Mouse (Mus musculus): Measurements from ENCODE around the gene Fam192a.

Fam192a gene

DNA sequence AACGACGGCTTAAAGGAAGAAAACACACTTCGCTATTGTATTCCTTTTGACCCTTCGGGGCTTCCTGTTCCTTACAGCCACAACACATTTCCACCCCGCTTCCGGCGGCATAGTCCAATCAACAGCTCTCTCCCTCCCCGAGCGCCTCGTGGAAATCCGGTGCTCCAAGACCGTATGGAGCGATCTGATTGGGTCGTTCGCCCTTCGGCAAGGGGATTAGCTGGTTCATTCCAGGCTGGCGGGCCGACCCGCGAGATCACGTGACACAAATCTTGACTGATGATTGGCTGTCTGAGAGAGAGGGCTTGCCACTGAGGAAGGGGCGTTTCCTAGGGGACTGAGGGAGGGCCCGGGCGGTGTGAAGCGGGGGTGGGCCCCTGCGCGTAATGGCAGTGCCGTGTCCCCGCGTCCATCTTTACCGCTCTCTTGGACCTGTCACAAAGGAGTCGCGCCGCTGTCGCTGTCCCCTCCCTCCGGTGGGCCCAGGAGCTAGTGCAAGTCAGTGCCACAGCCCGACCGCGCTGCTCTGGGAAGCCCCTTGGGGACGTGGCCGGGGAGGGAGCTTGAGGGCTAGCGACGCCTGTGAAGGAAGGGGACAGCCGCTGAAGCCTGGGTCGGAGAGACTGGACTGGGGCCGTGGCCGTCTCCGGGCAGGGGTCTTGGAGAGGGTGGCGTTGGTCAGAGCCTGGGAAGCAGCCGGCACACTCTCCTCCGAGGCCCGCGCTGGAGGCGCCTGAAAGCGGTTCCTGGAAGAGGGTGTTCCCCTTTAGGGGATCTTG is at the start of gene Fam192a, which contains the start of gene Rspry1:
Gene Fam192a, minus strand, starts transcription at position 391 of the 779 bp plus-strand sequence.
Gene Rspry1, plus strand, starts transcription at position 331 of the 779 bp plus-strand sequence.
- peak; percentile 98 for DNase-seq (ENCODE audit: low spot score)

DNA sequence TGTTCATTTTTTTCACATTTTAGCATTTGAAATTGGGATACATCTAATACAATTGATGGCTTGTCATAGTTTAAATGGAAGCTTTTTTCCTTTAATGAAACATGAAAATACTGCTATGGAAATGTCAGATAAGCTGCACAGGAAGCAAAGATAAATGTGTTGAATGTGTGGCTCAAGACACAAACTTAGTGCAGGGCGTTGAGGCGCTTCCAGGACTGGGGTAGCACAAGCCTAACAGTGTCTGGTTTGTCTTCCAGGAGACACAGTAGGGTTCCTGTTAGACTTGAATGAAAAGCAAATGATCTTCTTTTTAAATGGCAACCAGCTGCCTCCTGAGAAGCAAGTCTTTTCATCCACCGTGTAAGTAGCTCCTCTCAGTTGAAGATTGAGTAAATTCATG is 47.7 kb upstream of the Fam192a start:
- DNase-seq (ENCODE audit: low spot score) = no peak

DNA sequence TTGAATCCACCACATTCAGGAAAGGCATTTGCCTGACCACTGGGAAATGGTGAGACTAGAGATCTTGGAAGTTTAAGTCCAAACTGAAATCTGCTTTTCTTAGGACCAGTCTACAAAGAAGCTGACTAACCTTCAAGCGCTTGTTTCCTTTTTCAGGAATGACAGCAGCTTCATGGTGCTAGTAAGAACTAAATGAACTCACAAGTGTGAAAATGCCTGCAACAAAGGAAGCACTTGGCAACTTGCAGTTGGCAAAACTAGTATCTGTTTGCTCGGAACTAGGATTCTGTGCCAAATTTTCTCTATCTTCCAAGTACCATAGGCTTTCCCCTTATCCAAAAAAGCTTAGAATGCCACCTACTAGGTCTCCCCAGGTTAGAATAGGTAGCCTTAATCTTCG is 44.4 kb upstream of the Fam192a start:
- no peak for DNase-seq (ENCODE audit: low spot score)

DNA sequence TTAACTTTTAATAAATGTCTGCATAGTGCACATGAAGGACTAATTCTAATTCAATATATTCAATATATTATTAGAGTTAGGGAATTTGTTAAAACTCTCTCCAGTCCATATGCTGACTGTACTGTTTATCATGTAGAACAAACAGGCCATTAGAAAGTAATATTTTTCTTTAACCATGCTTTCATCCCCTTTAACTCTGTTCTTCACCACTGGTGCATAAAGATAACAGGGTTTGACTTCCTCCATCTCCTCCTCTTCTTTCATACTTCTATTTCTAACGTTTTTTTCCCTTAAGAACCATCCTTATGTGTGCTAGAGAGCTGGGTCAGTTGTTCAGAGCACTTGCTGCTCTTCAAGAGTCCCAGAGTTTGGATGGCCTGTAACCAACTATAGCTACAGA is 43.4 kb upstream of the Fam192a start:
- no peak for DNase-seq (ENCODE audit: low spot score)

DNA sequence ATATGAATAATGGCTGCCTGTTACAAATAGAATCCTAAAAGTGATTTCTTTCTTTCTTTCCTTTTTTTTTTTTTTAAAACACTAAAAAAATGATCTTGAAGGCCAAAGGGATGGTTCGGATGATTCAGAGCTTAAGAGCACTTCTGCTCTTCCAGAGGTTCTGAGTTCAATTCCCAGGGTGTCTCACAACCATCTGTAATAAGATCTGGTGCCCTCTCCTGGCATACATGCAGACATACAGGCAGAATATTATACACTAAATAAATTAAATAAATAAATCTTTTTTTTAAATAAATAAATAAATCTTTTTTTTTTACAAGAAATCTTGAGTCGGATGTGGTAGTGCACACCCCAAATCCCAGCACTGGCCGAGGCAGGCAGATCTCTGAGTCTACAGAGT is 40.1 kb upstream of the Fam192a start:
- no peak for DNase-seq (ENCODE audit: low spot score)

DNA sequence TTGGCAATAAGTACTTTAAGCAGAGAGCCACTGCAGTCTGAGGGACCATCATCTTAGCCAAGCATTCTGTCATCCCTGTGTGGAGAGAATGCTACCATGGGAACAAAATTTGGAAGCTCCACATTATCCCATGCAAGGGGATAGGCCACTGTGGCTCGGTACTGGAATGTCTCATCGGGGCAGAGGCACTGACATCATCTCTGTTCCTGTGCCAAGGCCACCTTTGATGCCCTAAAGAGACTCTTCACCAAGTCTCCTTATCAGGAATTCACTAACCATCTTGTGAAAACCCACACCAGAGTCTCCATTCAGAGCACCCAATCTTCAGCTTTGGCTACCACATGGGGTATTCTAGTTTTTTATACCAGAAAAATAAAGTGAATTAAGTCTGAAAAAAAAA is 39.4 kb upstream of the Fam192a start:
- no peak for DNase-seq (ENCODE audit: low spot score)

DNA sequence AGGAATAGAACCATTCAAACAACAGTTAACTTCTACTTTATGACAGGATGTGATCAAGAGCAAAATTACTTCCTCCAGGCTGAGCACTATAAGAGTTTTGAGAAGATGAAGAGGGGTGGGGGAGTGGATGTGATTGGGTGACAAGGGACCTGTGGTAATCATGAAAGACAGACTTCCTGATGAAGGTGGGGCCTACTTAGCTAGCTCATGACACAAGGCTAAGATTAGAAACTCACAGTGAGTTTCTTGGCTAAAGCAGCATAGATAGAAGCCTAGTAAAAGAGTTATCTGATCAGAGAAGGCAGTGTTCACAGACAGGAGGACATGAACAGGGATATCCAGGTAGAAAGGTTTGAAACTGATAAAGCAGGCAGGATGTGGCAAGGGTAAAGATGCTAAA is 32.4 kb upstream of the Fam192a start:
- no peak for DNase-seq (ENCODE audit: low spot score)

DNA sequence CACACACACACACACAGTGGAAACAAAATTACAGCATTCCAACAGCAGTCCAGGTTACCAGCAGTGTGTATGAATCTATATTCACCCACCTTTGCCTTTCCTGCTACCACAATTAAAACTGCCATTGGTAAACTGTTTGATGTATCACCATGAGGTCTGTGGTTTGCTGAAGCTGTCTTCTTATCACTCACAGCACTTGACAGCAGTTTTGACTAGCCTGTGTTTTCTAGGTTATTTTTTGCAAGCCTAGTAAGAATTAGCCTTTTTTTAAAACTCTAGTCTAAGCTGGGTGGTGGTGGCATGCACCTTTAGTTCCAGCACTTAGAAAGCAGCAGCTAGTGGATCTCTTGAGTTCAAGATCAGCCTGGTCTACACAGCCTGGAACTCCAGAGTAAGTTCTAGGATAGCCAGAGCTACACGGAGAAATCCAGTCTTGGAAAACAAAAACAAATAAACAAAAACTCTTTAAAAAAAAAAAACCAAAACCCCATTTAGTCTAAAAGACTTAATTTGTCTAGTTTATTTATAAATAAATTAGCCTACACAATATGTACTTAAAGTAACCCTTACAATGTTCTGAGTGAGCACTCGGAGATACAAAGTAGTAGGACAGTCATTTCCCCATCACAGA is 31.9 kb upstream of the Fam192a start:
- no peak for DNase-seq (ENCODE audit: low spot score)

DNA sequence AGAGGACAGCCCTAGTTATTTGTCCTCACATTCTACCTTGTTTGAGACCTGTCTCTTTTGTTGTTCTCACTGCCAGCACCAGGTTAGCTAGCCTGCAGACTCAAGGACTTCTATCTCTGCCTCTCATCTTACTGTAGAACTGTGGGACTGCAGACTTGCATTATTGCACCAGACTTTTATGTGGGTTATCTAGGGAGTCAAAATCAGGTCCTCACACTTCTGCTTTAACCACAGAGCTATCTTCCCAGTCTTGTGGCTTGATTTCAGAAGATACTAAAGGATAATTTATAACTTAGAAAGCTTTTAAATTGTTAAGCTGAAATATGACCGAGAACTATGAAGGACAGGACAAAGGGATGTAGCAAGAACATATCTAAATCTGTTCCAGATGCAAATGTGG is 23.1 kb upstream of the Fam192a start:
- DNase-seq (ENCODE audit: low spot score) = no peak

DNA sequence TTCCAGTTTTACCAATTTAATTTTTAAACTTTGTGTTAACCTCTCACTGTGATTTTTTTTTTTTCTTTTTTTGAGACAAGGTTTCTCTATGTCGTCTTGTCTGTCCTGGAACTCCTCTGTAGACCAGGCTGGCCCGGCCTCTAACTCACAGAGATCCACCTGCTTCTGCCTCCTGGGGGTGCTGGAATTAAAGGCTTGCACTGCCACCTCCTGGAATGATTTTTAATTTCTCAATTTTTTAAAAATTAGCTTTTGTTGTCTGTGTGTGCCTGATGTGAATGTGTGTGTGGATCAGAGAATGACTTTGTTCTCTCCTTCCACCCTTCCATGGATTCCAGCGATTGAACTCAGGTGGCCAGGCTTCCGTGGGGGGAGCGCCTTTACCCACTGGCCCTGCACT is 5.3 kb upstream of the Fam192a start:
- no peak for DNase-seq (ENCODE audit: low spot score)

DNA sequence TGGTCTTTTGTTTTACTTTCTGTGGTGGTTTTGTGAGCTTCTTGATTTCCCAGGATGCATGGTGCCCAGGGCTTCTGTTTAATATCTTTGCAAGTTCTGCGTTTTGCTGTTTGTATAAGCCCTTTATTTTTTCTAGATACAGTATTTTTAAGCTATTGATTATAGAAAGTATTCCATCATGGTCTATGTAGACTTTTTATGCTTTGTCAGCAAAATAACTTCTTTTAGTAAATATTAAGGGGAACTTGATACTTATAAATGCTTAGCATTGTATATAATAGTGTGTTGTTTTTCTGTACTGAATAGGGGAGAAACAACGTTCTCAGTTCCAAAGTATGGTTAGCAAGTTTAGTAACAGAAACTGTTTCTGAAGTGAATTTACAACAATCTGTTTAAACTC is 2.2 kb upstream of the Fam192a start:
- no peak for DNase-seq (ENCODE audit: low spot score)

DNA sequence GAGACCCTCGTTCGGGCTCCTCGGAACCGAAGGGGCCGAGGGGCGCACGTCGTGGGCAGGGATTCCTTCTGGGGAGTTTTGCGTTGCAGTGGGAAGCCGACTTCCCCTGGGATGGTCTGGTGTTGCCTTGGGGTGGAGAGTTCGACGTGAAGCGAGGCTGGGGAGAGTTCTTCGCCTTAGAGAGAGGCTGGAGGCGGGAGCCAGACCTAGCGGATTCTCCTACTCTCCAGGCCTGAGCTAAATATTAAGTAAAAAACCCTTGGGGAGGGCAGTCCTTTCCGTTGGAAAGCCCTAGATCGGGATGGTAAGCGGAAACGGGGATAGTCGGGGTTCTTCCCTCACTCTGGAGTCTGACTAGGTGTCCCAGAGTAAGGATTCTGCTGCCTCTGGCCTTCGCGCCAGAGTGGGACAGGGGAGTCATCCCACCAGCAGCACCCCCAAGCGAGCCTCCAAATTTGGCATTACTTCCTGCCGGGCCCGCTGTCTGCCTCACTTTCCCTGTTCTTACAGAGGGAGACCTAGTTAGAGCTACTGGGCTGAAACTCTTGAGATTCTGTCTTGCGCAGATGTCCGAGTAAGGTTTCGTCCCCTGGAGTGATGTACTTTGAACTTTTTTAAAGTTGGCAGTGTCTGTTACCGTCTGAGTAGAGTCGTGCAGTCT is 804 bp upstream of the Fam192a start:
- peak; percentile 7 for DNase-seq (ENCODE audit: low spot score)

DNA sequence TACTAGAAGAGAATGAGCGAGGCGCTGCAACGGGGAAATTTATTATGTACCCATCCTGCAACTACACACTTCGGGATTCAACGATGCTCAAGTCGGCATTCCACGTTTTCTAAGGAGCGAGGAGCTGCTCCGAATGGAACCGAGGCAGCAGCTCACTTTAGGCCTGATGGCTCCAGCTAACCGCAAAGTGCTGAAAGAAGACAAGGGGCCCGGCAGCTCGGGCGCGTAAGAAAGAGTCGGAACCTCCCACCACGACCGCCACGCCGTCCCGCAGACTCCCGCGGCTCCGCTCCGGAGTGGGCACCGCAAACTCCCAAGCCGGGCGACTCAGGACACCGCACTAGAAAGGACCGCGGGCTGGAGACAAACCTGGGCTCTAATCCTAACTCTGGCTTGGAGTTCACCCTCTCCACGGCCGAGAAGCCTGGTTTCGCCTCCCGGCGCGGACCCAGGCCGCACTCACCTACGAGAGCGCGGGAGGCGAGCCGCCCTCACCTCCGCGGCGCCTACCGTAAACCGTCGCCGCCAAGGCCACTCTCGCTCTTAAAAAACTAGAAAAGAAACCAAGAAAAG is 677 bp downstream of the Fam192a start:
- DNase-seq (ENCODE audit: low spot score) = no peak

DNA sequence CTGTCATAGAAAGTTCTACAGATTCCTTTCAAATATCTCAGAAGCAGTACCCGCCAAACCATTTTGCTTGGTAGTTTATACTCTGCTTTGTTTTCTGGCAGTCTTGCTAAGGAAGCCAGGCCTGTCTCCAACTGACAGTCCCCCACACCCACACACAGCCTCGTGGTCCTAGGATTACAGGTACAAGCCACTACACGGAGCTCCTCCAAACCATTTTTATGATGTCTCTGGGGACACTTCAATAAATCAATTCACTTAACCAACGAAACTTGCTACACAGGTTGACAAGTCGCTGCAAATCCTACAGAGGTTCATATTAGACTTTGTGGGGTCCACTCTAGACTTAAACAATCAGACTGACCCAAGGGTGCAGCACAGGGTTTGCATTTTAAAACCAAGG is 1.3 kb downstream of the Fam192a start:
- DNase-seq (ENCODE audit: low spot score) = no peak

DNA sequence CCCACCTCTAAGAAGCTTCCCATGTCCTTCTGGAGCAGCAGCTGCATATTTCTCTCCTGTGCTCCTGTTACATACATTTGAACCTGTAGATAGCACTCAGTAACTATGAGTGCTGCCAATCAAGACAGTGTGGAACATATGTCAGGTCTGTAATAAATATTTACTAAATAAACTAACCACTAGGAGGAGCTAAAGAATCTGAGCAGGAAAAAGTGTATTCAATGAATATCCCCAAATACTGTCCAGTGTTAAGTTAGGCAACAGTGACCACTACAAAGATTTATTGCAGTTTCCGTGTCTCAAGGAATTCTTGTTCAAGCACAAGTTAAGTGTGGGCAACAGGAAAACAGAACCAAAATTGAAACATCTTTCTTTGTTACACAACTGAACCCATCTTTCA is 7.6 kb downstream of the Fam192a start:
- DNase-seq (ENCODE audit: low spot score) = no peak

DNA sequence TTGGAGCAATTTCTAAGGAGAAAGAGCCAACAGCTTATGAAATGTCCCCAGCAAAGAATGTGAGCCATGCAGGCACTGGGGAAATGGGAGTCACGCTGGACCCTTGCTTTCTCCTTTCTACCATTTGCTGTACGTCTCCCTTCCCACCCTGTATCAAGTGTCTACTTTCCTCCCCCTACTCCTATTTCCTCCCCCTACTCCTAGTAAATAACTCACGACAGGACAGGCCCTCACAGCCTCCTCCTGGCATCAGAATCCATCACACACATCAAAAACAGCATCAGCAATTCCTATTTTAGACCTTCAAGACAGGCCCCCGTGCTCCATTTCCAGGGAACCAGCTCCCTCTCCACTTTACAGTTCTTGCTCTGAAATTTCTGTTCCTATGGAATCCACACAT is 10.1 kb downstream of the Fam192a start:
- DNase-seq (ENCODE audit: low spot score) = no peak

DNA sequence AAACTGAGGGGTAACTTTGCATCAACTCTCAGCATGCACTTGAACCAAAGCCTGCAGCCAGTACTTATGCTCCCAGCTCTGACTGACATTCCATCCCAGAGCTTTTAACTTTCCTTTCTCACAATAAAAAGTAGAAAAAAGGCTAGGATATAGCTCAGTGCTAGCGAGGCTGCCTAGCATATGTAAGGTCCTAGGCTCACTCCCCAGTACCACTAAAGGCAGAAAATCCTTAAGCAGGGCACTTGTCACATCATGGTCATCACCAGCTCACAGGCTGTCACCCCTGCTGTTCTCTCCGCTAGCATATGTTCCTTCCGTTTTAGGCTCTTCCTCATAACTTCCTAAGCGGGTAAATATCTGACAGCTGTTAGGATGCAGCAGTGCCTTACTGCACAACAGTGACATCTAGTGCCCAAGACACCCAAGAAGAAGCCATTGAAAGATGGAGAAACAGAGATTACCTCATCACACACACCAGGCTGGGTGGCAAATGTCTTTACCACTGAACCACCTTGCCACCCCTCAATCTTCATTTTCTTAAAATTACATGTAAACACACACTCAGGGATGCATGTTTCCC is 17.5 kb downstream of the Fam192a start:
- DNase-seq (ENCODE audit: low spot score) = no peak

DNA sequence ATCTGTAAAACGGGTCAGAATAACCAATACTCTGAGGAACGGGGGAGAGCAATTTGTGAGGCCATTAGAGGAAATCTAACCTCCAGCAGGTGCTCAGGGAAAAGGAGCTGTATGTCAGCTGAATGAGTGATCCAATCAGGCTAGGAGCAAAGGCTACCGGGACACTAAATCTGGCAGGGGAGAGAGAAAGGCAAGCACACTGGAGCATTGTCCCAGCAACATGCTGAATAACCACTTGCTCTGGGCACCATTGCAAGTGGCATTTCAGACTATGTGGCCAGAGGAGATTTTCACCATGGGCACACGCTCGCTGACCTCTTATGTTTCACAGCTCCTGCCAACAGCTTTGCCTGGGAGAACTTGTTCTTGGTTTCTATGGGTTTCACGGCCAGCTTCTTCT is 19.2 kb downstream of the Fam192a start:
- no peak for DNase-seq (ENCODE audit: low spot score)

DNA sequence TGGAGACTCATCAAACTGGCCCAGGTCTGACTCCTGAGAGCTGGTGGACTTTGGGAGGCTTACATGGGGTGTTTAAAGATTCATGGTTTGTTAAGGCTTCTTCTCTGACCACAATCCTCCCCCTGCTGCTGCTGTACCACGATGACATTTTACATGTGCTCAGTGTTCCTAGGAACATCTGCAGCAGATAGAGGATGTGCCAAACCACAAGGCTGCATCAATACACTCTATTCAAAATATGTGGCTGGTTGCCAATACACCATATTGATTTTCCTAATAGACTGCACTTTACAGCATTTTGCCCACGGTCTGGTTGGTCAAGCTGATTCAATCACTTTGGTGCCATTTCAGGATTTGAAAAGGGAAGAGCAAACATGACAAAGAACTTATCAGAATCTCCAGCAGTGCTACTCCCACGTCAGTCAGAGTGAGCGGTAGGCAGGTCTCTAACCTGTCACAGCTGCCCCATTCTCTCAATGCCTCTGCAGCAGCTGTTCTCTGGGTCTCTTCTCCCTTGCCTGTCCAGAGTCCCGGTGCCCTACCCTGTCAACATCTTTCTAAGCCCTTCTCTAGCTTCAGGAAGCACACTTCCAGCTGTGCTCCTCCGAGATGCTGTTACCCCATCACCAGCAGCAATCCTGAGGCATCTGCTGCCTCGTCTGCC is 19.8 kb downstream of the Fam192a start:
- no peak for DNase-seq (ENCODE audit: low spot score)

DNA sequence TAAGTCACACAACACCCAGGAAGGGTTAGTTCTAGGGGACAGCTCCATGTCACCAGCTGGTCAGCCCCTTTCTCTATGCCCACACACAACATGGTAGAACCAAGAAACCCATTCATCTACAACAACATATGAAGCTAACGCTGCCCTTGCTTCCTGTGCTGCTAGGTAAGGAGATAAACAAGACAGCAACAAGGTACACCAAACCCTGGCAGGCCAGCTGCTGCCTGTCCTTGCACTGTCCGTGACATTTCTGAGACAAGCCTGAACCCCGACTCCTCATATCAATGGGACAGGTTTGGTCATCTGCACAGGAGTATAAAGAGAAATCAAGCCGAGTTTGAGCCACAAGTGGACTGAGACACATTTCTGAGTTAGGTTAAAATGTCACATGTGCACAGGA is 26.6 kb downstream of the Fam192a start:
- no peak for DNase-seq (ENCODE audit: low spot score)

DNA sequence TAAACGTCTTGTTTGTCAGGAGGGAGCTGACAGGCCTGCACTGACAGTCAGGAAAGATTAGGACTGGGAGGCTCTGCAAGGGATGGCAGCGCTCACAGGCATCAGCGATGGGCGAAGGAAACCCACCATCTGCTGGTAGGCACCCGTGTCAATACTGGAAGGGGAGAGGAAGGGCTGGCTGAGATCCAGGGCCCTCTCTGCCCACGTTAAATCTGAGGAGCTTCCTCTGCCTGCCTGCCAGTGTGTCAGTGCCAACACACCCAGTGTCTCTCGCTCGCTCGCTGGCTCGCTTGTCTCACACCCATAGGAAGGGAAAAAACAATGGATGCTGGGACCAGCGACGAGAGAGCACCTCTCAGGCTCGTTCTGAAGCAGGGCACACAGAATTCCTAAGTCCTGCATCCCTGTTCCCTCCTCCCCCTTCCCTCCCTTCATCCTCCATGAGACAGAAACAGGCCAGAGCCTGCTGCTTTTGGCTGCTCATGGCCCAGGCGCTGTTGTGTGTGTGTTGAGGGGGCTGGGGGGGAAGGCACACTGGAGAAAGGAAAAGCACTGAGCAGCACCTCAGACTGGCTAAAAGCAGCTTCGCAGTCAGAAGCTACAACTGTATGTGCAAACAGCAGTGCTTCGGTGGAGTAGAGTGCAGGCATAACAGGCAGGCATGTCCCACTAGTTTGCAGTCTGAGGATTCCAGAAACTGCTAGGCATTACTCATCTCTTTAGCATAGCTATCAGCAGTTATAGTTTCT is 27.5 kb downstream of the Fam192a start:
- DNase-seq (ENCODE audit: low spot score) = no peak

Data from ovary, postnatal 36 days (tissue).